Mouse (Mus musculus) myocyte (in vitro differentiated cells): ENCODE measurements at regions not wholly inside any gene's neighbourhood (a gene's known extent, or its start where the extent isn't known, plus 50 kb on each side); places are given as distances from the start of the nearest gene placed in this dataset.
"Not testable (repeated sequence)": the region's sequence is repeated elsewhere in the genome, so short reads cannot be mapped to it uniquely, and the experiment has no call there.

Source experiments
- H3K27me3 ChIP-seq: one replicate; pipeline ENCODE4 v1.6.1; 2011; ENCODE audit not compliant: control insufficient read depth, insufficient read depth, insufficient read length
- H3K36me3 ChIP-seq: one replicate; pipeline ENCODE4 v1.6.1; 2011; ENCODE audit not compliant: control insufficient read depth, insufficient read depth
- H3K4me2 ChIP-seq: one replicate; pipeline ENCODE4 v1.6.1; 2011; ENCODE audit warnings: low read depth, control low read depth
- H3K4me3 ChIP-seq: one replicate; pipeline ENCODE4 v1.5.1; 2011; ENCODE audit warnings: mild to moderate bottlenecking, control low read depth, moderate library complexity
- H3K79me2 ChIP-seq: one replicate; pipeline ENCODE4 v1.6.1; 2011; ENCODE audit not compliant: control insufficient read depth, insufficient read depth
- H3ac ChIP-seq: one replicate; pipeline ENCODE4 v1.6.1; 2011; ENCODE audit not compliant: control insufficient read depth, insufficient read length
- CEBPB ChIP-seq: IDR thresholded peaks from 2 replicates; pipeline ENCODE4 v1.6.1; 2011; ENCODE audit warnings: mild to moderate bottlenecking, moderate library complexity; ENCODE audit not compliant: poor library complexity, insufficient read depth, severe bottlenecking
- E2F4 ChIP-seq: IDR thresholded peaks from one replicate; pipeline ENCODE4 v1.6.1; 2011; ENCODE audit warnings: mild to moderate bottlenecking, control low read depth, moderate library complexity; ENCODE audit not compliant: insufficient read depth
- MAX ChIP-seq: IDR thresholded peaks from one replicate; pipeline ENCODE4 v1.6.1; 2011; ENCODE audit warnings: low read depth, mild to moderate bottlenecking, control low read depth
- MYOD1 ChIP-seq, 3 experiments: IDR thresholded peaks; one replicate each; pipeline ENCODE4 v1.6.1; 2011; ENCODE audit warnings: control low read depth in 2 of 3, low read depth in 2 of 3, mild to moderate bottlenecking in 2 of 3, moderate library complexity in 1 of 3; ENCODE audit not compliant: insufficient read length in 2 of 3, control insufficient read depth in 1 of 3
- MYOG ChIP-seq, 3 experiments: IDR thresholded peaks; one replicate each; pipeline ENCODE4 v1.6.1; 2011; ENCODE audit warnings: control low read depth in 2 of 3, low read depth in 2 of 3, mild to moderate bottlenecking in 2 of 3; ENCODE audit not compliant: insufficient read length in 2 of 3, control insufficient read depth in 1 of 3, insufficient read depth in 1 of 3
- POLR2A ChIP-seq: IDR thresholded peaks from one replicate; pipeline ENCODE4 v1.6.1; 2011; ENCODE audit warnings: low read depth, mild to moderate bottlenecking, control low read depth, moderate library complexity; ENCODE audit not compliant: insufficient read length
- POLR2AphosphoS2 ChIP-seq: IDR thresholded peaks from one replicate; pipeline ENCODE4 v1.6.1; 2011; ENCODE audit warnings: low read depth, control low read depth; ENCODE audit not compliant: insufficient read length
- REST ChIP-seq: IDR thresholded peaks from one replicate; pipeline ENCODE4 v1.6.1; 2011; ENCODE audit warnings: mild to moderate bottlenecking, control low read depth, moderate library complexity; ENCODE audit not compliant: insufficient read depth, insufficient read length
- SRF ChIP-seq: IDR thresholded peaks from one replicate; pipeline ENCODE4 v1.6.1; 2011; ENCODE audit warnings: low read depth; ENCODE audit not compliant: control insufficient read depth, insufficient read length
- TCF12 ChIP-seq: IDR thresholded peaks from one replicate; pipeline ENCODE4 v1.6.1; 2011; ENCODE audit warnings: mild to moderate bottlenecking, control low read depth; ENCODE audit not compliant: poor library complexity, insufficient read depth, severe bottlenecking
- TCF3 ChIP-seq: IDR thresholded peaks from one replicate; pipeline ENCODE4 v1.6.1; 2011; ENCODE audit warnings: low read depth, control low read depth; ENCODE audit not compliant: insufficient read length
- USF1 ChIP-seq: IDR thresholded peaks from one replicate; pipeline ENCODE4 v1.6.1; 2011; ENCODE audit warnings: low read depth, mild to moderate bottlenecking, control low read depth, moderate library complexity

- H3K4me3 ChIP-seq, H3K27me3 ChIP-seq, H3ac ChIP-seq, H3K79me2 ChIP-seq, H3K4me2 ChIP-seq, H3K36me3 ChIP-seq: not testable (repeated sequence)
These were observed 161.5 kb downstream of the Hpcal1 start for GRCm38 (mm10) chr12:17852138-17852537.

- H3K4me2 ChIP-seq, H3K27me3 ChIP-seq, H3K36me3 ChIP-seq, H3ac ChIP-seq, H3K79me2 ChIP-seq, H3K4me3 ChIP-seq: not testable (repeated sequence)
These were observed 181.8 kb downstream of the Hpcal1 start for GRCm38 (mm10) chr12:17872491-17872890.

GRCm38 (mm10) chr12:17881371-17882116 lies 190.9 kb downstream of the Hpcal1 start:
- Histone ChIP-seq H3K4me3 (peak overlapping the region; percentile 29), H3ac (peak overlapping the region; percentile 79), H3K36me3 (no peaks in the 10 kb centered on the region), H3K4me2 (peak overlapping the region; percentile 60), H3K27me3 (no peaks in the 10 kb centered on the region), H3K79me2 (peaks cover 15% of the 10 kb centered on the region)
- TF ChIP-seq E2F4: no peak
- no peak for TF ChIP-seq MYOD1 (IDR thresholded peaks at IDR 0.05; ENCODE audit: control insufficient read depth in 1 of 3, insufficient read length in 2 of 3, low read depth in 2 of 3)
- no peak for TF ChIP-seq USF1
- peak; percentile 20 for TF ChIP-seq REST
- TF ChIP-seq POLR2AphosphoS2: peak; percentile 89
- TF ChIP-seq POLR2A: peak; percentile 83
- no peak for TF ChIP-seq MYOG (IDR thresholded peaks at IDR 0.05; ENCODE audit: control insufficient read depth in 1 of 3, insufficient read depth in 1 of 3, insufficient read length in 2 of 3, low read depth in 2 of 3)
- no peak for TF ChIP-seq SRF
- no peak for TF ChIP-seq TCF12
- no peak for TF ChIP-seq CEBPB
- TF ChIP-seq MAX: no peak
- no peak for TF ChIP-seq TCF3

- not testable (repeated sequence) for H3K36me3 ChIP-seq, H3K27me3 ChIP-seq
- H3ac ChIP-seq: peak overlapping the region; percentile 79
- peak overlapping the region; percentile 29 for H3K4me3 ChIP-seq
- peak overlapping the region; percentile 67 for H3K4me2 ChIP-seq
- peaks cover 22% of the 10 kb centered on the region for H3K79me2 ChIP-seq
These were observed 191.8 kb downstream of the Hpcal1 start for GRCm38 (mm10) chr12:17882117-17883116.

- H3K27me3 ChIP-seq, H3K4me3 ChIP-seq, H3ac ChIP-seq, H3K79me2 ChIP-seq, H3K4me2 ChIP-seq, H3K36me3 ChIP-seq: not testable (repeated sequence)
These were observed 201.1 kb downstream of the Hpcal1 start for GRCm38 (mm10) chr12:17891663-17892310.

- not testable (repeated sequence) for H3ac ChIP-seq, H3K4me2 ChIP-seq, H3K36me3 ChIP-seq, H3K4me3 ChIP-seq, H3K79me2 ChIP-seq, H3K27me3 ChIP-seq
These were observed 222.4 kb downstream of the Hpcal1 start for GRCm38 (mm10) chr12:17913058-17913457.
